Mouse (Mus musculus): ENCODE data around the gene Olfr1323.
A peak's percentile ranks its signal among the peaks of the same experiment; 100 is the strongest.

The Olfr1323 gene

DNA sequence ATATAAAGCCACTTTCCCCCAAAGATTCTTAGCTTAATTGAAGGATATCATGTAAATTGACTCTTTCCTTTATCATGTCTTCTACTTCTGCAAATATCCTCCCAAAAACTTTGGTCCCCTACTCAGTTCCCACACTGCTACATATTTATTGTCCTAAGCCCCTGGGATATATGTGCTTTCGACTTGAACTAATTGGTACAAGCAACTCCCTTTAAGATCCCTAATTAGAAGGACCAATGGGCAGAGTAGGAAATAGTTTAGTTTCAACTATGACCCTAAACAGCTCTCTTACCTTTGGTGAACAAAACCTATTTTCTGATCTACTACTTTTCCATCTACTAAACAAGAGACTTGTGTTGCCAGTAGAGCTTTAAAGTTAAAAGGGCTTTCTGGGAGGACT lies at the start of gene Olfr1323:
Olfr1323 (minus strand) TSS at position 101 of the 400 bp plus-strand sequence.
- no peak for DNase-seq (ENCODE audit: low spot score in 2 of 2)

GRCm38 (mm10) chrX:50012242-50012641 lies 6.9 kb downstream of the Olfr1323 start:
- peak; percentile 19 to 21 for DNase-seq (ENCODE audit: low spot score in 2 of 2)

Measured in right cerebral cortex, postnatal 10 days (tissue).